Mouse (Mus musculus): ENCODE measurements around the gene Ehd4. TPM values are rescaled to one million over a fixed set of nuclear protein-coding genes. Genes with fewer than 3 reads are reported as not detected.

The Ehd4 gene
- total and polyA plus RNA-seq, 3 experiments = 15.8 to 35.5 TPM; not detected in 1

- Histone ChIP-seq H3K27ac (ENCODE audit: control insufficient read depth, low read depth, low read length) (no peak overlapping the region), H3K79me2 (ENCODE audit: control insufficient read depth, insufficient read depth, low read length, poor library complexity) (no peaks in the 10 kb centered on the region), H3K4me3 (ENCODE audit: control insufficient read depth in 1 of 2, insufficient read depth in 1 of 2, low read depth in 2 of 2, low read length in 2 of 2) (no peak overlapping the region), H3K36me3 (ENCODE audit: control insufficient read depth in 1 of 2, insufficient read depth in 2 of 2, low read length in 2 of 2) (no peaks in the 10 kb centered on the region), H3K9me3 (replicated peaks; ENCODE audit: insufficient read depth, low read length) (no peaks in the 10 kb centered on the region), H3K9ac (ENCODE audit: control insufficient read depth, low read depth, low read length, poor library complexity, severe bottlenecking) (no peak overlapping the region), H3K27me3 (ENCODE audit: control insufficient read depth in 1 of 2, insufficient read depth in 2 of 2, low read length in 2 of 2) (peaks cover 3 to 6% of the 10 kb centered on the region in 2 experiments; a peak in 2 of 4 replicates), H3K4me1 (ENCODE audit: control insufficient read depth in 1 of 2, insufficient read depth in 2 of 2, low read length in 2 of 2) (no peaks in the 10 kb centered on the region)
- DNase-seq (ENCODE audit: low read depth, low spot score) = no peak
- TF ChIP-seq CTCF (IDR thresholded peaks at IDR 0.05 in 2 of 3, conservative IDR thresholded peaks at IDR 0.05 in 1 of 3; ENCODE audit: control insufficient read depth in 1 of 3, insufficient read depth in 1 of 3, low read depth in 2 of 3, low read length in 3 of 3, poor library complexity in 1 of 3, severe bottlenecking in 1 of 3) (no peak), POLR2AphosphoS2 (IDR thresholded peaks at IDR 0.05; ENCODE audit: low read length) (no peak), USF2 (IDR thresholded peaks at IDR 0.05; ENCODE audit: borderline replicate concordance in 1 of 2, insufficient read depth in 1 of 2, low read depth in 1 of 2, low read length in 2 of 2) (no peak), NRF1 (IDR thresholded peaks at IDR 0.05; ENCODE audit: insufficient read depth, low read depth, low read length, poor library complexity, severe bottlenecking) (no peak), RCOR1 (IDR thresholded peaks at IDR 0.05; ENCODE audit: low read depth, low read length) (no peak), MYC (IDR thresholded peaks at IDR 0.05; ENCODE audit: low read depth, low read length) (no peak), BHLHE40 (IDR thresholded peaks at IDR 0.05; ENCODE audit: borderline replicate concordance, low read depth, low read length) (no peak), MXI1 (IDR thresholded peaks at IDR 0.05; ENCODE audit: low read depth, low read length) (no peak), ETS1 (IDR thresholded peaks at IDR 0.05; ENCODE audit: low read depth, low read length) (no peak), MEF2A (IDR thresholded peaks at IDR 0.05; ENCODE audit: extremely low read depth, insufficient replicate concordance, low read depth, low read length, poor library complexity, severe bottlenecking) (no peak), CHD1 (IDR thresholded peaks at IDR 0.05; ENCODE audit: low read depth, low read length) (no peak), TBP (IDR thresholded peaks at IDR 0.05; ENCODE audit: low read depth, low read length) (no peak), CHD2 (IDR thresholded peaks at IDR 0.05; ENCODE audit: low read length) (no peak)
Observed at GRCm38 (mm10) chr2:120069466-120069990, 84.9 kb downstream of the Ehd4 start.

GRCm38 (mm10) chr2:120068555-120069465 lies 85.6 kb downstream of the Ehd4 start:
- Histone ChIP-seq H3K79me2 (ENCODE audit: control insufficient read depth, insufficient read depth, low read length, poor library complexity) (no peaks in the 10 kb centered on the region), H3K9ac (ENCODE audit: control insufficient read depth, low read depth, low read length, poor library complexity, severe bottlenecking) (no peak overlapping the region), H3K4me3 (ENCODE audit: control insufficient read depth in 1 of 2, insufficient read depth in 1 of 2, low read depth in 2 of 2, low read length in 2 of 2) (no peak overlapping the region), H3K36me3 (ENCODE audit: control insufficient read depth in 1 of 2, insufficient read depth in 2 of 2, low read length in 2 of 2) (no peaks in the 10 kb centered on the region), H3K27me3 (ENCODE audit: control insufficient read depth in 1 of 2, insufficient read depth in 2 of 2, low read length in 2 of 2) (peaks cover 3 to 6% of the 10 kb centered on the region in 2 experiments; a peak in 2 of 4 replicates), H3K4me1 (ENCODE audit: control insufficient read depth in 1 of 2, insufficient read depth in 2 of 2, low read length in 2 of 2) (no peaks in the 10 kb centered on the region), H3K9me3 (replicated peaks; ENCODE audit: insufficient read depth, low read length) (no peaks in the 10 kb centered on the region), H3K27ac (ENCODE audit: control insufficient read depth, low read depth, low read length) (no peak overlapping the region)
- peak; percentile 45 for DNase-seq (ENCODE audit: low read depth, low spot score)
- no peak for TF ChIP-seq UBTF (IDR thresholded peaks at IDR 0.05; ENCODE audit: borderline replicate concordance, insufficient read depth, low read depth, low read length)
- no peak for TF ChIP-seq ETS1 (IDR thresholded peaks at IDR 0.05; ENCODE audit: low read depth, low read length)
- TF ChIP-seq CTCF (IDR thresholded peaks at IDR 0.05 in 2 of 3, conservative IDR thresholded peaks at IDR 0.05 in 1 of 3; ENCODE audit: control insufficient read depth in 1 of 3, insufficient read depth in 1 of 3, low read depth in 2 of 3, low read length in 3 of 3, poor library complexity in 1 of 3, severe bottlenecking in 1 of 3) = peak; percentile 57 to 73 (median 70)
- TF ChIP-seq NRF1 (IDR thresholded peaks at IDR 0.05; ENCODE audit: insufficient read depth, low read depth, low read length, poor library complexity, severe bottlenecking) = no peak
- TF ChIP-seq ZKSCAN1 (IDR thresholded peaks at IDR 0.05; ENCODE audit: low read depth, low read length) = no peak
- TF ChIP-seq CHD1 (IDR thresholded peaks at IDR 0.05; ENCODE audit: low read depth, low read length) = no peak
- TF ChIP-seq SIN3A (IDR thresholded peaks at IDR 0.05; ENCODE audit: low read length) = no peak
- peak; percentile 67 for TF ChIP-seq SMC3 (IDR thresholded peaks at IDR 0.05; ENCODE audit: low read depth, low read length)
- peak; percentile 48; the same call in 1 of the 2 replicates for TF ChIP-seq ZC3H11A (IDR thresholded peaks at IDR 0.05; ENCODE audit: low read depth, low read length)
- TF ChIP-seq RAD21 (IDR thresholded peaks at IDR 0.05; ENCODE audit: low read depth, low read length) = peak; percentile 63
